Mouse (Mus musculus) gastrocnemius, postnatal 25 days (tissue): ENCODE data around the gene Fermt3. TPM values are rescaled to one million over a fixed set of nuclear protein-coding genes. Genes with fewer than 3 reads are reported as not detected.

Experiments used
- DNase-seq: peaks from one replicate; pipeline ENCODE4 v3.0.0; 2022
- total RNA-seq, 2 experiments: library from RNA; stranded (reverse); gene quantifications; 1 replicate in 1 of 2; 2 replicates in 1 of 2; pipeline ENCODE4 v1.2.3; 2021

The Fermt3 gene
- total RNA-seq, 2 experiments from 2014 or later: 0.84 to 1.2 TPM

GRCm38 (mm10) chr19:7039088-7039720 is 19.9 kb upstream of the Fermt3 start:
- DNase-seq: peak; percentile 41

DNA sequence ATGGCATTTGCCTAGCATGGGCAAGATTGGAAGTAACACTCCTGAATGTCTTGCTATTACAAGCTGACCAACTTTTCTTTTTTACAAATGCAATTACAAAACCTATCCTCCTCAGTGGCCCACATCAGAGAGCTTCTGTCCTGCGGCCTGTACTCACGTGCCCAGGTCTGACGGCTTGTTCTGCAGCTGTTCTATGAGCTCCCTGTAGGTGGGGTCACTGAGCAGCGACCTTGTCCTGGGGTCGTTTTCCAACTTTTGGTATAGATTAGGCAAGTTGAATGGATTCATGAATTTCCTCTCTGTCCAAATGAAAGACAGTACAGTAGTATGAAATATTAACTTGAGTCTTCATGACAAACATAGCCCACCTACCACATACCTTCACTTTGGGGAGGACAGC is 14.7 kb upstream of the Fermt3 start:
- no peak for DNase-seq

- DNase-seq: no peak
Measured at GRCm38 (mm10) chr19:7029531-7029930, 10.3 kb upstream of the Fermt3 start.

DNA sequence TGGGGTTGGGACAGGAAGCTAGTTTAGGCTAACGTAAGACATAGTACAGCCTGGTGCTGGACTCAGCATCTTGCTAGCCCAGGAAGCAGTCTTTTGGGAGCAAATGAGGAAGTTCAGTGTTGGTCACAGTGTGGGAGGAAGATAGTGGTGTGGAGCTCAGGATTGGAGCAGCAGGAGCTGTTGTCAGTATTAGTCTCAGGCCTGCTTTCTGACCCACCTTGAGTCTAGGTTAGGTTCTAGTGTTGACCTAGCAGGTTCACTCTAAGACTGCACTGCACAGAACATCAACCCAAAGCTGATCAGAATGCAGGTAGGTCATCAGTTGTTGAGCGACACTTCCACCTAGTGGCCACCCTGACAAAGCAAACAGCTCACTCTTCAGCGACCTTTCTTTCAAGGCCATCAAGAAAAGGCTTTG is 964 bp upstream of the Fermt3 start:
- DNase-seq: no peak

GRCm38 (mm10) chr19:7018546-7018945 is 723 bp downstream of the Fermt3 start:
- no peak for DNase-seq

DNA sequence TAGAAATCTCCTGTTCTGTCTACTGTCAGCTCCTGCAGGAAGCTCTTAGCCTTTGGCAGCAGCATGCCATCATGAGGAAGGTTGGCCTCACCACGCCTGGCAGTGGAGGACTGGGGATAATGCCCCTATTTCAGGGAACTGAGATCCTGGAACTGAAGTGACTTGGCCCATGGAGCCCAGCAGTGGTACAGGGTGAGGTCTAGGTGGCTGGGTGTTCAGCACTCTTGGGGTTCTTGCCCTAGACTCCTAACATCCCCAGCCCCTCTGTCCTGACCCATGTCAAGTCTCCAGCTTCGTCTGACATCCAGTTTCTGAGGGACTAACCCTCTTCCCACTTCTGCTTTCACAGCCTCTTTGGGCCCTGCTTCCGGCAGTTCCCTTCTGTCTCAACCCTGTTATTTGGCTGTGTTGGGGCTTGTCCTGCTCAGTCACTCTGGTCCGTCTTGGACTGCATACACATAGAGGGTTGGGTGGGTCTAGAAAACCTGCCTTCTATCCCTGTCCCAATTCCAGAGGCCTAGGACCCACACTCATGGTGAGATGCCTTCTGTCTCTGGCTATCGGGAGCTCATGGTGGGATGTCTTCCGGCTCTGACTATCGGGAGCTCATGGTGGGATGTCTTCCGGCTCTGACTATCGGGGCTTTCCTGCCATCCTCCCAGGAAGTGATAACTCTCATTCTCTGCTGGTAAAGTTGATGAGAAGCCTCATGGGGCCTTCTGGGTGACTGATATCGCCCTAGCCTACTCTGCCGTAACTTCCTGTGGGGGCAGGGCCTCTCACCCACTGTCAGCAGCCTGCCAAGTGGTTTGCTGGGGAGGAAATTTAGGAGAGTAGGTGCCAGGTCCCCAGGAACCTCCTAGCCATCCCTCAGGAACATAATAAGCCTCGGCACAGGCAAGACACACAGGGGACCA is 1.5 kb downstream of the Fermt3 start:
- DNase-seq: no peak

DNA sequence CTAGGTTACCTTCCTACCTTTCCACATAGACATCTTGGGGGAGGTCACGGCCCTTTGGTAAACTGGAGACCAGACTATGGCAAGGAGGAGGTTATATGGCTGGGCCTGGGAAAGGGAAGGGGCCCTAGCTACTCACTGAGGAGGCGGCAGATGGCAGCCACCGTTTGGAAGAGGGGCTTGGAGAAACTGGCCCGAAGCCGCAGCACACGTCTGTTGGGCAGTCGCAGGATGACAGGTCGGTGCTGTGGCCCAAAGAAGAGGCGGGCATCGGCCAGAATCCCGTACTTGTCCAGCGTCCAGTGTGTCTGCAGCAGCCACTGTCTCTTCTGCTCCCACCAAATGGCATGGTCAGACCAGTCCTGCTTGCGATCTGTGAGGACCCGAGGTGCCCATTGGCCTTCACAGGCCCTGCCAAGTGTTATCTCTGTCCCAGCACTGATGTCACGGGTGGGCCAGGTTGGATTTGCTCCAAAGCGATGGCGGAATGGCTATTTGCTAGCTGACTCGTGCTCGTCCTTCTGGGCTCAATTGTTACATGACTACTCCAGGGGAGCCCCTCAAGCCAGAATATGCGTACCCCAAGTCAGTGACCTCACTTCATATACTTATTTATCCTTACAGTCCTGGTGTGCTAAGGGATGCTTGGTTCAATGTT is 4.7 kb downstream of the Fermt3 start:
- DNase-seq: no peak

DNA sequence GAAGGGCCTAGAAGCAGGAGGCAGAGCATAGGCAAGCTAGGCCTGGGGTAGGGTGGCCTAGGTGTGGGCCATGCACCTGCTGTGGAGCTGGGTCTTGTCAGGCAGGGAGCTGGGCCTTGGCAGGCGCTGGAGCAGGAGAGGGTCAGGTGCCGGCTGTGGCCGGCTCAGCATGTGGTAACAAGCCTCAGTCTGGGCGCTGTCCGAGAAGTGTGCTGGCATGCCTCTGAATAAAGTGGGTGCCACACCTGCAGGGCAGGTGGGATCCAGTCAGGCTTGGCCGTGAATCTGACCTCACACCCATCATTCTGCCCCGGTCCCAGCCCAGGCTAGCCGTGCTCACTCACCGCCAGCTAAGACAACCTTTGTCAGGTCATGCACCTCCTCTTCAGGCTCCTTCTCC is 5.3 kb downstream of the Fermt3 start:
- DNase-seq: no peak

GRCm38 (mm10) chr19:7012426-7012825 is 6.8 kb downstream of the Fermt3 start:
- no peak for DNase-seq

GRCm38 (mm10) chr19:7006892-7007593 is 12.2 kb downstream of the Fermt3 start:
- no peak for DNase-seq

GRCm38 (mm10) chr19:6999360-7000063 is 19.8 kb downstream of the Fermt3 start:
- DNase-seq: no peak

- no peak for DNase-seq
Measured at GRCm38 (mm10) chr19:6997721-6998290, 21.5 kb downstream of the Fermt3 start.

DNA sequence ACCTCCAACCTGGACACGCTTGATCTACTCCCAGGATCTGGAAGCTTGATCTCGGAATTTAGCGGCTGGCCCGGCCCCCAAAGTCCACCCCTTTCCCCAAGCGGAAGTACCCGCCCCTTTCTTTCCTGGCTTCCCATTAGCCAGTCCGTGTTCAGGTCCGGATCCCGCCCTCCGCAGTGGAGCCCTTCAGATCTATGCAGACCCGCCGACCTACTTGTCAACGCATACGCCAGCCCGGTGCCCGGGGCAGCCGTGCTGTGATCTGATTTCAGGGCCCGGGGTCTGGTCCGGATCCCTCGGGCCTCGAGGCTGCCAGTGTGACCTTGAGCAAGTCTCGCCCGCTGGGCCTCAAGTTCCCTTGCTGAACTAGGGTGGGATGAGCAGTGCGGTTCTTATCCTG is 23.3 kb downstream of the Fermt3 start, which contains the start of the genes Nudt22 and Trpt1:
Gene Nudt22 (minus strand): TSS at position 112 of the 400 bp plus-strand sequence.
Gene Trpt1 (plus strand): TSS at position 126 of the 400 bp plus-strand sequence.
- DNase-seq: peak; percentile 88

GRCm38 (mm10) chr19:6995255-6995991 is 23.8 kb downstream of the Fermt3 start:
- no peak for DNase-seq

- no peak for DNase-seq
Measured at GRCm38 (mm10) chr19:6994489-6994888, 24.8 kb downstream of the Fermt3 start.

DNA sequence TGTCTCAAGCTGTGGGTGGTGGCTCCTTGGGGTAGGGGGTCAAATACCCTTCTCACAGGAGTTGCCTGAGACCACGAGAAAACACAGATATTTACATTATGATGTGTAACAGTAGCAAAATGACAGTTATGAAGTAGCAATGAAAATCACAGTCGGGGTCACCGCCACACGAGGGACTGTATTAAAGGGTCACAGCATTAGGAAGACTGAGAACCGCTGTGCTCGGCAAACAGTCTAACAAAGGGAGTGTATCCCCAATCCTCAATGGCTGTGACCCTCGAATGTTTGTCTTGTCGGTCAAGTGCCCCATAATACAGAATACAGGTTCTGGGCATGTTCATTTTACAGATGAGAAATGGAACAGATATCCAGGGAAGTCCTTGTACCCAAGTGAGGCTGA is 25.3 kb downstream of the Fermt3 start:
- no peak for DNase-seq

DNA sequence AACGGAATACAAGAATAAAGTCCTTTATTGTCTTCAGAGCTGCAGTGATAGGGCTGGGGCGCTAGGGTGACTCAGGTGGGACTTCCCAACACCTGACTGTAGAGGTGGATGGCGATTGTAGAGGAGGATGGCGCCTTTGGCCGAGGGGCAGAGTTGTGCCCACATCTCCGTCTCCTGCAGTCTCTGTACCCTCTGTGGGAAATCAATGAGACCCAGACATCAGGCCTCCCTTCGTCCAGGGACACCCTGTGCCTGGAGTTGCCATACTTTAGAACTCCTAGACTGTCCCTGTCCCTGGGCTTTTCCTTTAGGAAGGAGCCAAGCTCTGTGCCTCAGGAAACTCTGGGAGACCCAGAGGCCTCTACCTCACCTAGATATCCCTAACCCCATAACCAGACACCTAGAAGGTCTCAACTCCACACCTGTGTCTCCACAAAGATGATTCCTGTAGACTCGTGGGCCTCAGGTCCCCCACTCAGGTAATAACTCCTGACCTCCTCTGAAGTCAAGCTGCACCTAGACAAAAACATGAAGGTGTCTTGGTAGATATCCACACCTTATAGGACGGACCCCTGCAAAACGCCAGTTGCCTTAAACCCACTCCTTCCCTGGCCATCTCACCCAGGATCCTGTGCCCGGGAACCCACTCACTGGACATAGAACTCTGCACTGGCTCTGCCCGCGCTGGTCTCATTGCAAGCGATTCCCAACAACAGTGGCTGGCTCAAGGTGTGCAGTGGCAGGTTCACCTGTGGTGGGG is 26.1 kb downstream of the Fermt3 start:
- DNase-seq: no peak

- DNase-seq: peak; percentile 95
Measured at GRCm38 (mm10) chr19:6992011-6992858, 27.0 kb downstream of the Fermt3 start, which contains the start of gene Dnajc4. Gene Dnajc4 (minus strand): TSS chr19:6992572.
